In genomic region chr11:74992427-74992987, GRCm38 (mm10) we compare ENCODE assay signal across 9 mouse cellular contexts.
DNase-seq lines count a peak whose midpoint lies in the region; ATAC-seq and TF ChIP-seq lines count a peak whose summit lies in the region.
"Had no signal": no experiment of that assay in that cellular context is flagged by ENCODE, and none has a peak within 500 bp of the region (broad histone marks: within the 10 kb centered on the region; RNA-seq: fewer than 3 reads in every experiment).

No protein-coding gene starts in this region.

- no peak overlapping the region for H3K27ac ChIP-seq in heart, embryonic 16.5 days (ENCODE audit: low read length)
- H3K27ac ChIP-seq in limb, embryonic 14.5 days (replicated peaks; ENCODE audit: low read depth, low read length), result no peak overlapping the region
- no peak overlapping the region for H3K27ac ChIP-seq in hindbrain, embryonic 12.5 days
- H3K27ac ChIP-seq in hindbrain, embryonic 11.5 days (ENCODE audit: low read depth, low read length), result no peak overlapping the region
- H3K27ac ChIP-seq: liver, embryonic 13.5 days had no signal

- peak; percentile 10 to 34 for DNase-seq in layer of hippocampus, postnatal 36 days
- no peak for DNase-seq in layer of hippocampus, postnatal 14 days (ENCODE audit: low spot score in 2 of 2)
- peak; percentile 73 for DNase-seq in adipocyte (ENCODE audit: low spot score)
- no peak for DNase-seq in limb, embryonic 14.5 days (ENCODE audit: low spot score)
- DNase-seq in hindbrain, embryonic 11.5 days (ENCODE audit: low spot score), result no peak
- DNase-seq: cerebellum, postnatal 36 days; liver, embryonic 13.5 days had no signal

- no peak overlapping the region for H3K4me2 ChIP-seq in heart, embryonic 16.5 days (ENCODE audit: low read depth, low read length)
- no peak overlapping the region for H3K4me2 ChIP-seq in limb, embryonic 14.5 days (replicated peaks; ENCODE audit: low read depth, low read length, severe bottlenecking)
- no peak overlapping the region for H3K4me2 ChIP-seq in hindbrain, embryonic 12.5 days (replicated peaks)
- no peak overlapping the region for H3K4me2 ChIP-seq in hindbrain, embryonic 11.5 days (replicated peaks; ENCODE audit: low read depth, low read length)
- H3K4me2 ChIP-seq: liver, embryonic 13.5 days had no signal

- H3K9ac ChIP-seq in heart, embryonic 16.5 days (ENCODE audit: low read length), result peak overlapping the region; percentile 13; the same call in 1 of the 2 replicates
- peak overlapping the region; percentile 25; the same call in 1 of the 2 replicates for H3K9ac ChIP-seq in limb, embryonic 14.5 days (ENCODE audit: low read depth, low read length, severe bottlenecking)
- no peak overlapping the region for H3K9ac ChIP-seq in hindbrain, embryonic 12.5 days
- H3K9ac ChIP-seq in hindbrain, embryonic 11.5 days (ENCODE audit: low read depth, low read length), result no peak overlapping the region
- H3K9ac ChIP-seq: liver, embryonic 13.5 days had no signal

- no peaks in the 10 kb centered on the region for H3K9me3 ChIP-seq in heart, embryonic 16.5 days (replicated peaks; ENCODE audit: control insufficient read depth, low read length)
- no peaks in the 10 kb centered on the region for H3K9me3 ChIP-seq in limb, embryonic 14.5 days (ENCODE audit: control insufficient read depth, low read length)
- no peaks in the 10 kb centered on the region for H3K9me3 ChIP-seq in hindbrain, embryonic 12.5 days (replicated peaks)
- H3K9me3 ChIP-seq in hindbrain, embryonic 11.5 days (ENCODE audit: control insufficient read depth, low read length), result no peaks in the 10 kb centered on the region
- H3K9me3 ChIP-seq: liver, embryonic 13.5 days had no signal

- 55% methylated on average over 9 of the region's 9 CpGs for WGBS in heart, embryonic 16.5 days
- WGBS in limb, embryonic 14.5 days, result 37% methylated on average over 9 of the region's 9 CpGs
- 88% methylated on average over 9 of the region's 9 CpGs for WGBS in hindbrain, embryonic 12.5 days
- 89% methylated on average over 9 of the region's 9 CpGs for WGBS in hindbrain, embryonic 11.5 days

- H3K4me3 ChIP-seq in heart, embryonic 16.5 days (ENCODE audit: low read length), result no peak overlapping the region
- no peak overlapping the region for H3K4me3 ChIP-seq in limb, embryonic 14.5 days (replicated peaks; ENCODE audit: low read length)
- H3K4me3 ChIP-seq in hindbrain, embryonic 12.5 days, result no peak overlapping the region
- H3K4me3 ChIP-seq in hindbrain, embryonic 11.5 days (ENCODE audit: low read depth, low read length), result no peak overlapping the region
- H3K4me3 ChIP-seq: liver, embryonic 13.5 days had no signal

- ATAC-seq in heart, embryonic 16.5 days (replicated peaks; ENCODE audit: extremely low read depth, insufficient read depth, low FRiP score), result no peak
- no peak for ATAC-seq in limb, embryonic 14.5 days (ENCODE audit: low FRiP score, low read depth)
- no peak for ATAC-seq in hindbrain, embryonic 12.5 days (ENCODE audit: low FRiP score)
- no peak for ATAC-seq in hindbrain, embryonic 11.5 days (ENCODE audit: low FRiP score)

- H3K27me3 ChIP-seq in heart, embryonic 16.5 days (ENCODE audit: control insufficient read depth, insufficient read depth, low read length), result no peaks in the 10 kb centered on the region
- no peaks in the 10 kb centered on the region for H3K27me3 ChIP-seq in limb, embryonic 14.5 days (ENCODE audit: control insufficient read depth, insufficient read depth, low read length)
- H3K27me3 ChIP-seq in hindbrain, embryonic 12.5 days, result no peaks in the 10 kb centered on the region
- H3K27me3 ChIP-seq in hindbrain, embryonic 11.5 days (ENCODE audit: control insufficient read depth, insufficient read depth, low read length), result no peaks in the 10 kb centered on the region
- H3K27me3 ChIP-seq: liver, embryonic 13.5 days had no signal

- H3K4me1 ChIP-seq in heart, embryonic 16.5 days (ENCODE audit: control insufficient read depth, insufficient read depth, low read length), result peaks cover 21% of the 10 kb centered on the region
- H3K4me1 ChIP-seq in limb, embryonic 14.5 days (ENCODE audit: control insufficient read depth, insufficient read depth, low read length), result peaks cover 8% of the 10 kb centered on the region; the same call in 1 of the 2 replicates
- H3K4me1 ChIP-seq in hindbrain, embryonic 12.5 days, result no peaks in the 10 kb centered on the region
- H3K4me1 ChIP-seq in hindbrain, embryonic 11.5 days (replicated peaks; ENCODE audit: control insufficient read depth, insufficient read depth, low read length), result no peaks in the 10 kb centered on the region

- no peak for TF ChIP-seq POLR2A in limb, embryonic 14.5 days (IDR thresholded peaks at IDR 0.05; ENCODE audit: borderline replicate concordance, extremely low read depth, insufficient read depth, insufficient read length)

- 0 out of 2 replicates have a peak, but pooled peaks cover 2% of the 10 kb centered on the region for H3K36me3 ChIP-seq in heart, embryonic 16.5 days (ENCODE audit: control insufficient read depth, insufficient read depth)
- peaks cover 11% of the 10 kb centered on the region for H3K36me3 ChIP-seq in limb, embryonic 14.5 days (ENCODE audit: control insufficient read depth, insufficient read depth, low read length)
- H3K36me3 ChIP-seq in hindbrain, embryonic 12.5 days, result peaks cover 26% of the 10 kb centered on the region
- H3K36me3 ChIP-seq in hindbrain, embryonic 11.5 days (ENCODE audit: control insufficient read depth, insufficient read depth, low read length), result 0 out of 2 replicates have a peak, but pooled peaks cover 5% of the 10 kb centered on the region

Comparison
In these comparisons a context has a peak if more than half of its experiments do, and no peak if none do; other contexts are left out.
1. DNase-seq: peak in layer of hippocampus, postnatal 36 days (2 of 2) and adipocyte (single experiment); none in layer of hippocampus, postnatal 14 days (0 of 2), limb, embryonic 14.5 days (single experiment) and hindbrain, embryonic 11.5 days (single experiment).
2. H3K9ac ChIP-seq: peak in heart, embryonic 16.5 days (single experiment) and limb, embryonic 14.5 days (single experiment); none in hindbrain, embryonic 12.5 days (single experiment) and hindbrain, embryonic 11.5 days (single experiment).